Mouse (Mus musculus) hindbrain, embryonic 14.5 days (tissue): Measurements from ENCODE around the gene Acsl1. TPM values are rescaled to one million over a fixed set of nuclear protein-coding genes. Genes with fewer than 3 reads are reported as not detected.
A peak's percentile ranks its signal among the peaks of the same experiment; 100 is the strongest.

Source experiments
- ATAC-seq: fragments of 200-750 bp; cut with Nextera tagmentation; 2 replicates; pipeline ENCODE4 v1.8.0; 2017; ENCODE audit warnings: moderate number of reproducible peaks, mild to moderate bottlenecking, moderate TSS enrichment, moderate library complexity; ENCODE audit not compliant: low FRiP score
- DNase-seq: peaks from one replicate; pipeline ENCODE4 v3.0.0-alpha.2; 2015; ENCODE audit warnings: low spot score
- H3K27ac ChIP-seq: fragments of 300-500 bp; sonication (generic); 2 replicates; pipeline ENCODE4 v1.5.1; 2014; ENCODE audit warnings: mild to moderate bottlenecking, moderate library complexity
- H3K27me3 ChIP-seq: fragments of 300-500 bp; sonication (generic); 2 replicates; pipeline ENCODE4 v1.6.1; 2014; ENCODE audit warnings: mild to moderate bottlenecking, low read length, mixed read lengths; ENCODE audit not compliant: control insufficient read depth, insufficient read depth
- H3K36me3 ChIP-seq: fragments of 300-500 bp; sonication (generic); replicated peaks from 2 replicates; pipeline ENCODE4 v1.6.1; 2014; ENCODE audit not compliant: control insufficient read depth, insufficient read depth
- H3K4me1 ChIP-seq: fragments of 300-500 bp; sonication (generic); replicated peaks from 2 replicates; pipeline ENCODE4 v1.6.1; 2014; ENCODE audit warnings: antibody characterized with exemption, low read length, mixed read lengths; ENCODE audit not compliant: control insufficient read depth, insufficient read depth
- H3K4me2 ChIP-seq: fragments of 300-500 bp; sonication (generic); replicated peaks from 2 replicates; pipeline ENCODE4 v1.6.1; 2014; ENCODE audit warnings: mild to moderate bottlenecking, moderate library complexity
- H3K4me3 ChIP-seq: fragments of 300-500 bp; sonication (generic); replicated peaks from 2 replicates; pipeline ENCODE4 v1.5.1; 2014; ENCODE audit warnings: mild to moderate bottlenecking, low read length
- H3K9ac ChIP-seq: fragments of 300-500 bp; sonication (generic); 2 replicates; pipeline ENCODE4 v1.6.1; 2014
- H3K9me3 ChIP-seq: fragments of 300-500 bp; sonication (generic); 2 replicates; pipeline ENCODE4 v1.6.1; 2016; ENCODE audit warnings: low read length; ENCODE audit not compliant: control insufficient read depth
- WGBS: fragments of 180-500 bp; shearing (Covaris S2); extraction: QIAGEN DNeasy Blood & Tissue Kit; methylation state at CpG from one replicate; pipeline ENCODE4 v1.1.7; 2014; 5-methylcytosine and 5-hydroxymethylcytosine counted together
- polyA plus RNA-seq: library from polyadenylated mRNA; unstranded; fragments of >200 nt; fragmentation: Nextera tagmentation; extraction: Ambion mirVana; gene quantifications from 2 replicates; pipeline ENCODE4 v1.2.1, GENCODE M21; 2014

Gene Acsl1
- polyA plus RNA-seq, 1 experiment from 2014 or later, result 22.1 TPM

DNA sequence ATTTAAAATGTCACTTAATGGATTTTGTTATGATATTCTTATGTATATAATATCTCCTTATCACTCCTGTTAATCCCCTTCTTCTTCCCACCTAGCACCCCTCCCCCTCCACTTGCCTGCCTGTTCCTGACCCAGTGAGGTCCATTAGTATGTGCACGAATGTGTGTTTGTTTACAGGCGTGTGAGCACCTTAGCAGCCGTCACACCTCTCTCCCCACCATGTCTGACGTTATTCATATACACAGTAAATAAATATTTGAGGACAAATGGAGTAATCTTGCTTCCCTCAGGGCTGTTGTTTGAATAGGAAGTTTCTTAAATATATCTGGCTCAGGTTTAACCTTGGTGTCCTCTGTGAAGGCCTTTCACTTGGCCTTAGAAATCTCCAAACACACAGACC lies 12.4 kb downstream of the Acsl1 start:
- no peak overlapping the region for H3K4me2 ChIP-seq
- 82% methylated on average over 4 of the region's 4 CpGs for WGBS
- H3K9ac ChIP-seq, result no peak overlapping the region
- DNase-seq (no peak), ATAC-seq (no peak)
- no peak overlapping the region for H3K4me3 ChIP-seq
- H3K9me3 ChIP-seq, result no peaks in the 10 kb centered on the region
- no peak overlapping the region for H3K27ac ChIP-seq
- 0 out of 2 replicates have a peak, but pooled peaks cover 10% of the 10 kb centered on the region for H3K4me1 ChIP-seq
- no peaks in the 10 kb centered on the region for H3K27me3 ChIP-seq
- H3K36me3 ChIP-seq, result no peaks in the 10 kb centered on the region

DNA sequence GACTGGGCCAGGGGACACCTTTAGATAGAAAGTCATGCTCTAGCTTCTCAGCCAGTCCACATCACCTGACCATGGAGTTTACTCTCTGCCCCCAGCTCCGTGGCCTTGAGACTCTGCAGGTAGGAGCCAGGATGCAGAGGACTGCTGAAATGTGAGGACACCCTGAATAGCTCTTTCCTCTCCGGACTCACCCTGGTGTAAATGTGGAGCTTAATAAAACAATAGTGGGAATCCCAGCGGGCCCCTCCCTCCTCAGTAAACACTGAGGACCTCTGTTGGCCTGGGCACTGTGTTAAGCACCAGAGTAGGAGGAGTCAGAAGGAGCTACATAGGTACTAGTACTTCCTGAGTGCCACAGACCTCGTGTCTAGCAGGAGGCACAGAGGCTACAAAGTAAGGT lies 13.2 kb downstream of the Acsl1 start:
- H3K4me3 ChIP-seq, result no peak overlapping the region
- no peaks in the 10 kb centered on the region for H3K9me3 ChIP-seq
- no peak overlapping the region for H3K9ac ChIP-seq
- no peaks in the 10 kb centered on the region for H3K36me3 ChIP-seq
- WGBS, result 48% methylated on average over 4 of the region's 4 CpGs
- DNase-seq (no peak), ATAC-seq (no peak)
- no peak overlapping the region for H3K4me2 ChIP-seq
- 0 out of 2 replicates have a peak, but pooled peaks cover 10% of the 10 kb centered on the region for H3K4me1 ChIP-seq
- no peak overlapping the region for H3K27ac ChIP-seq
- no peaks in the 10 kb centered on the region for H3K27me3 ChIP-seq

DNA sequence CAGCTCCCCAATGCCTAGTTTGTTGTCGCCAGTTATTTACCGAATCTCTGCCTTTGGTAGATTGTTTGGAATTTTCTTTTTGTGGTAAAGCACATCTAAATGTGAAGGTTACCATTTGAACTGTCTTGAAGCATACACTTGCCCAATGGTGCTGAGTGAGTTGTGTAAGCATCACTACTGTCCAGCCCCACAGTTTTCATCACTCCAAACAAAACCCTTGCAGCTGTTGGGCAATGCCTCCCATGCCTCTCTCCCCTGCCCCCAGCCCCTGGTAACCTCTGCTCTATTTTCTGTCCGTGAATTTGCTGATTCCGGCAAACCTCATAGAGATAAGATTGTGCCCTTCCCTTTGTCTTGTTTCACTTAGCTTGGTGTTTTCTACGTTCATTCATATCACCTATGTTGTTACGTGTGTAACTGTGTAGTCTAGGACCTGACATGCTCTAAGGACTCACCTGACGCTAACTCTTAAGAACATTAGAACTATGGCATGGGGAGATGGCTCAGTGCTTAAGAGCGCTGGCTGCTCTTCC lies 14.2 kb downstream of the Acsl1 start:
- ATAC-seq (no peak), DNase-seq (no peak)
- no peak overlapping the region for H3K4me2 ChIP-seq
- WGBS, result 93% methylated on average over 8 of the region's 8 CpGs
- H3K9ac ChIP-seq, result no peak overlapping the region
- no peaks in the 10 kb centered on the region for H3K27me3 ChIP-seq
- H3K27ac ChIP-seq, result no peak overlapping the region
- no peaks in the 10 kb centered on the region for H3K9me3 ChIP-seq
- H3K4me3 ChIP-seq, result no peak overlapping the region
- 0 out of 2 replicates have a peak, but pooled peaks cover 10% of the 10 kb centered on the region for H3K4me1 ChIP-seq
- H3K36me3 ChIP-seq, result no peaks in the 10 kb centered on the region

DNA sequence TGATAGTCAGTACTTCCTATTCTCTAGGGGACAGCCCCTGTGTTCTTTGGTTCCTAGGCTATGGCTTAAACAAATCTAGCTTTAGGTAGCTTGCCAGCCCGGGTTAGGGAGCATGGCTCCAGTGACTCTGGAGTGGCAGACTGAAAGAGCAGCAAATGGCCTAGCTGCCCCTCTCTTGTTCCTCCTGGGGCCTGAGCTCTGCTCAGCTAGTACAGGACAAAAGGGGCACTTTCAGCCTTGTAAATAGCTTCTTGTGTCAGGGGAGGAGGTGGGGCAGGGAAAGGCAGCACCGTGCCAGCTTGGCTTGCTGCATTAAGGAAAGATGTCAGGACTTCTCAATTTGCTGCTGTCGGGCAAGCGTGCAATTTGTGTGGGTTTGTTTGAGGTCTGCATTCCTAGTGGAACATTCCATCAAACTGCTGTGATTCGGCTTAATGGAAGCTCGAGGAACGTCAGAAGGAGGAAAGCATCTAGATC lies 17.3 kb downstream of the Acsl1 start:
- no peak for DNase-seq
- WGBS, result 28% methylated on average over 7 of the region's 7 CpGs
- H3K4me1 ChIP-seq, result 0 out of 2 replicates have a peak, but pooled peaks cover 10% of the 10 kb centered on the region
- H3K9ac ChIP-seq, result no peak overlapping the region
- H3K36me3 ChIP-seq, result no peaks in the 10 kb centered on the region
- no peak overlapping the region for H3K4me3 ChIP-seq
- H3K27ac ChIP-seq, result no peak overlapping the region
- H3K4me2 ChIP-seq, result no peak overlapping the region
- no peaks in the 10 kb centered on the region for H3K27me3 ChIP-seq
- ATAC-seq, result peak; percentile 69; the same call in 1 of the 2 replicates
- no peaks in the 10 kb centered on the region for H3K9me3 ChIP-seq

DNA sequence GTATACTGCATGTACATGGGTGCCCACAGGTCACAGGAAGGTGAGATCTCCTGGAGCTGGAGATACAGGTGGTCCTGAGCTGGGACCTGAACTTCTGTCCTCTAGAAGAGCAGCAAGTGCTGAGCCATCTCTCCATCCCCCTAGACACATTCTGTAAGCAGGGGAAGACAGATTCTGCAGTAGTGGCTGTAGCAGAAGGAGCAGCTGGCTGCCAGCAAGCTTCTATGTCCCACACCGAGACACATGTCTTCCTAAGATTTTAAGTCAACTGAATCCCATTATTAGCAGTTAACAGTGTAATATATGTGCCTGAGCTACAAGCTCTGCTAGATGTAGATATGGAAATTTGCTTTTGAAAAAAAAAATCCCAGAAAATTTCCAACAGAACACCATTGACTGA lies 18.4 kb downstream of the Acsl1 start:
- H3K36me3 ChIP-seq, result no peaks in the 10 kb centered on the region
- no peak overlapping the region for H3K4me3 ChIP-seq
- no peak overlapping the region for H3K4me2 ChIP-seq
- DNase-seq, result no peak
- no peak for ATAC-seq
- H3K4me1 ChIP-seq, result 0 out of 2 replicates have a peak, but pooled peaks cover 8% of the 10 kb centered on the region
- H3K27me3 ChIP-seq, result no peaks in the 10 kb centered on the region
- H3K9ac ChIP-seq, result no peak overlapping the region
- WGBS, result 89% methylated on average over 1 of the region's 1 CpGs
- no peak overlapping the region for H3K27ac ChIP-seq
- H3K9me3 ChIP-seq, result no peaks in the 10 kb centered on the region

DNA sequence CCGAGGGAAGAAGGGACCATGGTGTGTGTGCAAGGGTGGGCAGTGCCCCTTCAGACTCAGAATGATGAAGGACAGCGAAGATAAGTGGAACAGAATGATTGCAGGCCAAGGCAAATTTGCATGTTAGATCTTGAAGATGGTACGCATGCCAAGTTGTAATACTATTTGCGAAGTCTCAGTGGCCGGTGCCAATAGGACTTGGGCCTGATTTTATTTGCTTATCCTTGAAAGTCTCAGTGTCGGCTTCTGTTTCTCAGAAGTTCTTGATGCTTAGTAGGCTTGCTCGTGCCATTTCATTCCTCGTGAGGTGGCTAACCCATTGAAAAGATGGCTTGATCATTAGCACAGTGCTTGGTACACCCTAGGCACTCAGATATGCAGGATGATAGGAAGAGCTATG lies 19.4 kb downstream of the Acsl1 start:
- 97% methylated on average over 8 of the region's 8 CpGs for WGBS
- H3K4me2 ChIP-seq, result no peak overlapping the region
- H3K27me3 ChIP-seq, result no peaks in the 10 kb centered on the region
- H3K27ac ChIP-seq, result no peak overlapping the region
- no peak overlapping the region for H3K9ac ChIP-seq
- ATAC-seq (no peak), DNase-seq (no peak)
- 0 out of 2 replicates have a peak, but pooled peaks cover 8% of the 10 kb centered on the region for H3K4me1 ChIP-seq
- no peaks in the 10 kb centered on the region for H3K36me3 ChIP-seq
- H3K4me3 ChIP-seq, result no peak overlapping the region
- H3K9me3 ChIP-seq, result no peaks in the 10 kb centered on the region

DNA sequence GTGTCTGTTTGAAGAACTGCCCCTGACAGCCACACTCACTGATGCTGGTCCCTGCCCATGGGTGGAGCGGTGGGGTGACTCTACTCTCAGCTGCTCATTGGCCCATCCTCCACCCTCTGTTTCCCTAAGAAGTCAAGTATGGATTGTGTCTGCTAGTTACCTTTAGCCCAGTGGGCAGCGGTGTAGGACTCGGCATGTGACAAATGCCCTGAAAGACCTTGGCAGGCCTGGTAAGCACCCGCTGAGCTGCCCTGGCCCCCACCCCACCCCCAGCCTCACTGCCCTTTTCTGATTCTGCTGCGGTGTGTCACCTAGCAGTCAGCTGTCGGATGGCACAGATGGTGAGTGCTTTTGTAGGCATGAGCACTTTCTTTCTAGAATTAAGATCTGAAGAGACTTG lies 20.0 kb downstream of the Acsl1 start:
- Histone ChIP-seq H3K9ac (no peak overlapping the region), H3K36me3 (no peaks in the 10 kb centered on the region), H3K4me2 (no peak overlapping the region), H3K27ac (no peak overlapping the region), H3K9me3 (no peaks in the 10 kb centered on the region), H3K4me3 (no peak overlapping the region), H3K4me1 (0 out of 2 replicates have a peak, but pooled peaks cover 8% of the 10 kb centered on the region), H3K27me3 (no peaks in the 10 kb centered on the region)
- 77% methylated on average over 6 of the region's 6 CpGs for WGBS
- DNase-seq (no peak), ATAC-seq (no peak)

DNA sequence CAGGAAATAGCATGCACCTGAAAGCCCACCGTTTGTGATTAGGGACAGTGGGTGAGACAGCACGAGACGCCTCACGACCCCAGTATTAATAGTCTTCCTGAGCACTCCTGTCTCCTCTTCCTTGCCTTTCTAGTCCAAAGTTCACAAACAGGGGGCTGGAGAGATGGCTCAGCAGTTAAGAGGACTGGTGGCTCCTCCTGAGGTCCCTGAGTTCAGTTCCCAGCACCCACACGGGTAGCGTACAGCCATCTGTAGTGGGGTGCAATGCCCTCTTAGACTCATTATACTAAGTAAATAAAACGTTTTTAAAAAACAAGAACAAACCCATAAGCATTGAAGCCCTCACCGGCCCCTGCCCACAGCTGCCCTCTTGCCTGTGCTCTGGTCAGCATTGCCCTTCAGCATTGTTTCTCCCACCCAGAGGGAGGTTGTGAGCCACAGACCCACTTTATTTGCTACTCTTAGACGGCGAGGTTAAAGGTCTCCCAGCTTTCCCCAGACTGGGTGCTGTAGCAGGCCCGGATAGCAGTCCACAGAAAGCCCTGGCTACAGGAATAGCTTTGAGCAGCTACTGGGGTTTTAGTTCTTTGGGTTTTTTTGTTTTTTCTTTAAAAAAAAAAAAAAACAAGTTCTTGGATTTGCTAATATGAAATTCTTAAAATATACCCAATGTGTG lies 22.8 kb downstream of the Acsl1 start:
- no peaks in the 10 kb centered on the region for H3K36me3 ChIP-seq
- 88% methylated on average over 11 of the region's 11 CpGs for WGBS
- no peaks in the 10 kb centered on the region for H3K9me3 ChIP-seq
- no peaks in the 10 kb centered on the region for H3K4me1 ChIP-seq
- H3K4me2 ChIP-seq, result no peak overlapping the region
- no peak overlapping the region for H3K4me3 ChIP-seq
- ATAC-seq (no peak), DNase-seq (no peak)
- no peaks in the 10 kb centered on the region for H3K27me3 ChIP-seq
- H3K27ac ChIP-seq, result no peak overlapping the region
- no peak overlapping the region for H3K9ac ChIP-seq

DNA sequence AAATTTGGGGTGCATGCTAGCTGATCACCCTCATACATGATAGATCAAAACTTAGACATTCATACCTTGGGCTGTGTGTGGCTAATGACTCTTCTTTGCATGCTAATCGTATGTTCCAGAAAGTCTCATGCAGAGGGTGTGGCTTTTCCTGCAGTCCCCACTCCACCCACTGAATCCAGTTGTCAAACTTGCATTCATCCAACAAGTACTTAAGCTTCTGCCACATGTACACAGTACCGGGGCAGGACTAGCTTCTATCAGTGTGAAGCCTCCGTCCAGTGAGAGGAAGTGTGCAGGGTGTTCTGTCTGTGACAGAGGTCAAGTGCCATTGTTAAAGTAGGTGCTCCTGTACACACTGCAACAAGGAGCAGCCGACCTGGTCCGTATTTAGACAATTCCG lies 26.0 kb downstream of the Acsl1 start:
- Histone ChIP-seq H3K9ac (no peak overlapping the region), H3K9me3 (no peaks in the 10 kb centered on the region), H3K27me3 (no peaks in the 10 kb centered on the region), H3K4me3 (no peak overlapping the region), H3K36me3 (no peaks in the 10 kb centered on the region), H3K4me1 (no peaks in the 10 kb centered on the region), H3K27ac (no peak overlapping the region), H3K4me2 (no peak overlapping the region)
- 91% methylated on average over 6 of the region's 6 CpGs for WGBS
- ATAC-seq, result no peak
- no peak for DNase-seq
